Mouse (Mus musculus) right cerebral cortex, adult 2 months (tissue): Measurements from ENCODE around the gene Mindy3.
"Not testable (repeated sequence)": the region's sequence is repeated elsewhere in the genome, so short reads cannot be mapped to it uniquely, and the experiment has no call there.

Source experiments
- DNase-seq, 2 experiments: peaks; one replicate each; pipeline ENCODE4 v3.0.0; 2021 to 2022; ENCODE audit warnings: low spot score in 2 of 2

Gene Mindy3

DNA sequence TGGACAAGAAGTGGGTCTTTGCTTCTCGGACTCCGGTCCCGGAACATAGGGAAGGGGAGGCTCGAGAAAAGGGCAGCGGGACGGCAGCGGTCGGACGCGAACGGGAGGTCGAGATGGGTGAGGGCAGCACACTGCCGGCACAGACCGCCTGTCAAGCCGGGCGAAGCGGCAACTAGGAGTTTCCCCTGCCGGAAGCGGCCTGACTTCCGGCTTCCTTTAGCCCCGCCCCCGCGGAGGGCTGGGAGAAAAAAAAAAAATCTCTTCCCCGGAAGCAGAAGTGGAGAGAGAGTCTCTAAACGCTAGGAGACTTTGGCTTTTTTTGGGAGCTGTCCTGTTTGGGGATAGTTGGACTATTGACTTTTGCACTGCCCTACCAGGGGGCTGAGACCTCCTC is at the start of gene Mindy3:
TSS of gene Mindy3 (minus strand) at position 209 of the 394 bp plus-strand sequence.
- DNase-seq, result peak; percentile 88

DNA sequence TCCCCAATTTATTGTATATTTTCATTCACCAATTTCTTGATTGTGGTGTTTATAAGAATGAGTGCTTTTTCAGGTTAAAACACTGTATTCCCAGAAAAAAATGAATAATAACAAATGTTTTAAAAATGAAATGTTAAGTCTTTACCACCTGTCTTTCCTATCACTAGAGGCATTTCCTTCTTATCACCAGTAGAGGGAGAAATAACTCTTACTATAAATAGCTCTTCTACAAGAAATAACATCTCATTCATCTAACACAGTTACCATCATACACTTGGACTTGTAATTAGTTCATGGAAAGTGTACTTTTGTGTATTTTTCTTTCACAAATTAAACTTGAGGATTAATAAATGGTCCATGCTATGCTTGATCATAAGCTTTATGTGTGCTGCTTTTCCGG is 40.5 kb upstream of the Mindy3 start:
- no peak for DNase-seq

DNA sequence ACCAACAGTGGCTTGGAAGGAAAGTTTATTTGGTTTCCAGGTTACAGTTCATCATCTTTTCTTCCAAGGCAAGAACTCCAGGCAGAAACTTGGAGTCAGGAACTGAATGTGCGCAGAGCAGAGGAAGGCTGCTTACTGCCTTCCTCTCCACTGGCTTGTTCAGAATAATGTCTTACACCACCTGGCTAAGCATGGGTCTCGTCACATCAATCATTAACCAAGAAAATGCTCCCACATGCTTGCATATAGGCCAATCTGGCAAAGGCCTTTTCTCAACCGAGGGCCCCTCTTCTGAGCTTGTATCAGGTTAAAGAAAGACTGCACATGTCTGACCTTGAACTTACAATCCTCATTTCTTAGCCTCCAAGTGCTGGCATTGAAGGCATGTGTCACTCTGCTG is 30.8 kb upstream of the Mindy3 start:
- no peak for DNase-seq

DNA sequence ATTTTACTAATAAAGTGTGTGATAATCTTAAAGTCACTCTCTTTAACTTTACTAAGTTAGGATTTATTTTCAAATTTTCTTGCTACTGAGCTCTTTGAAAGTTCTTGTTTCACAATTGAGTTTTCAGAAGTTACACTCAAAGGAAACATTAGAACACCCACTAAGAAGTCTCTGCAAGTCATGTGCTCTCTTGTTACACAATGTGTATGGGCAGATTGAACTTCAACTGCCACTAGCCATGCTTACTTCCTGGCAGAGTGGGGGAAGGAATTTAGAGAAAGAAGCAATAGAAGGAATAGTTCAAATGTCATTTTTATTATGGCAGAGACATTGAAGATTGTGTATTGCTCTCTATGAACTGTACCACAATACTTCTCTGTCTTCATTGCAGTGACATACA is 20.9 kb upstream of the Mindy3 start:
- DNase-seq, result no peak

DNA sequence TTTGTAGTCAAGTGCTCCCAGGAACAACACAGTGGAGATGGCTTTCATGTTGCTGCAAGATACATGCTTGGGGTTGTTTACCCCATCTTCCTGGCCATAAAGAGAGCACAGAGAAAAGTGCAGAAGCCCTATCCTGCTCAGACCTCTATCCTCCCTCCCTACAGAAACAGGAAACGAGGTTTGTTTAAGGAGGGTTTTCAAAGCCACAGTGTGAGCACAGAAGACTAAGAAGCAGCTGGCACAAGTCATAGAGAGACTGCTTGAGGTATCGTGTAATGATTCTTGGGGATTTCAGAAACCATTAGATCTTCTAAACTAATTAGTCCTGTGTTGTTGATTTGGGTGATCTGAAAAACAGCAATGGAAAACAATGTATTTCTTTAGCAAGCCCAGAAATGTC is 20.3 kb upstream of the Mindy3 start:
- no peak for DNase-seq

DNA sequence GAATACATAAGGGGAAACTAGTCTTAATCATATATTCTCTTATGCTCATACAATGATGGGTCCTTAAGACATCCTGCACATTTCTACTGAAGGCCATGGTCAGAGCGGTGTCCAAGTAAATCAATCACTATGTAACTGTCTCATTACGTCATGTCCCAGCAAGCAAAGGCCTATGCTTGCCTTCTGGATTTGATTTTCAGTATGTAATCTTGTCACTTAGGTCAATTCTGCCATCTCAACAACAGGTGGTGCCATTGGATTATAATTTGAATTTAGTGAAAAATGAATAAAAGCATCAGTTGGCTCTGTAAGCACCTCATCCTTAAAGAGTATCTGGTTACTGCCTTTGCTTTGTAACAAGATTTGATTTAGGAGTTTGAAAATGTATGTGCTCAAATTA is 18.9 kb upstream of the Mindy3 start:
- peak in 1 of 2 experiments; percentile 31 for DNase-seq

DNA sequence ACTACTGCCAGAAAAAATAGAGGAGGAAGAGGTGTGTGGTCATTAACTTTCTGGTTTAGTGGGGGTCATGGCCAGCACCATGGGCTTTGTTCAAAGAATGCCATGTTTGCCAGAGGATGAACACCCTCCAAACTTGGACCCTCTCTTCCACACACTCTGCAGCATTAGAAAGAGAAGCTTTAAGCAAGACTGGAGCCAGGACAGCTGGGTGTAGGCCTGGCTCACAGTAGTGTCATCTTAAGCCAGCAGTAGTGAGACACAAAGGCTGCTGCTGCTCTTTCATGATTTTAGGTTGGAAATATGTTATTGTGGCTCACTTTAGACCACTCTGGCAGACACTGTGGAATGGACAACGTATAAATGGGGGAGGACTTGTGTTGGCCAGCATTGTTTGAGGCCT is 12.8 kb upstream of the Mindy3 start:
- no peak for DNase-seq

DNA sequence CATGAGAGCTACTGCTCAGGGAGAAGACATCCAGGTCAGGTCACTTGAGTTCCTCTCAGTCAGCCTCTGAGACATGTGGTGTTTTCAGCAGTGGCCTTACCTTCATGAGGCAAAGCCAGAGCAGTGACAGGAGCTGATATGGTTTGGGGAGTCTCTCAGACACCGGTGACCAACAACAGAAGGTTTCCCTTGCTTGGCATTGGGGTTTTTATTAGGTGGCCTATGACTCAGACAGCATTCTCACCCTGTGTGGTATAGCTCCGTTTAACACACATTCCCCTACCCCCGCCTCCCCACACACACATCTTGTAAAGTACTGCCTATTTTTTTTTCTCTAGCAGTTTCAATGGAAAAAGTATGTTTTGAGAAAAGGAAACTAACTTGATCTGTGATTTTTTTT is 5.1 kb upstream of the Mindy3 start:
- DNase-seq, result no peak

DNA sequence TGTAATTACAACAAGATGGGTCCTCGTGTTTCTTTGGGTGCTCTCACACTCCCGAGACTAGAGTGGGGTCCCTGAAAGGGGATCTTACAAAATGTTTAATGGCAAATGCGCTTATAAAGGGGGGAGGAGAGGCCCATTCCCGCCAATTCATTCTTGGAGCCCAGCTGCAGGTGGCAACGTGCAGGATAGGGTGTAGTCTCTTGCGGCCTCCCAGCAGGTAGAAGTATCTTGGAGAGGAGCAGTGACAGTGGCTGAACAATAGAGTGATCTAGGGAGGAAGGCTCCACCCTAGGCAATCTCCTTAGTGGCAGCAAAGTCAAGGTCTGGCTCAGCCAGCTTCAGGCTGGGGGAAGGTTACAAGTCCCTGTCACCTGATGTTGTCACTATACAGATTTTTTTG is 4.2 kb upstream of the Mindy3 start:
- not testable (repeated sequence) for DNase-seq

DNA sequence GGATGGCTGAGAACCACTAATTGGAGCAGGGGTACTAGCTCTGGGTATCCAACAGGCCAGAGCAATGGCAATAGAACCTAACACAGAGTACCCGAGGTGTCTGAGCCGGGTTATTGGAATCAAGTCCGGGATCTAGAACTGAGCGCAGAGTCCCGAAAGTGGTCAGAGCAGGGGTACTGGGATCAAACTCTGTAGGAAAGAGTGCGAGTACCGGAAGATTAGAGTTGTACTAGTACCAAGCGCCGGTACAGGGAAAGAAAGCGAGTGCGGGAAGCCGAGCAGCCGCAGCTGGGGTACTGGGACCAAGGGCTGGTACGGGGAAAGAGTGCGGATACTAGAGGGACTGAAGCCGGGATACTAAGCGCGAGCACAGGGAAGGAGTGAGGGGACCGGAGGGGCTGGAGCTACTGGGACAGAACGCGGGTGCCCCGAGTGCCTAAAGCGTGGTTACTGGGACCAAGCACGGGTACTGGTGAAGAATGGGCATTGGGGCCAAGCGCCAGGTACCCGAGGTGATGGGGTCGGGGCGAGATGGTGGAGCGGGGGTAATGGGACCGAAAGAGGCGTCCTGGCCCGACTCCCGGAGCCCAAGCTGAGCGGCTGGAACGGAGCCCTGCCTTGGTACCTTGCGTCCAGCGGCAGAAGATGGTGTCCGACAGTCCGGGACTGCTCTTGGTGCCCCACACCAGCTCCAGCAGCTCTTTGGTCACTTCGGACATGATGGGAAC is 572 bp downstream of the Mindy3 start:
- DNase-seq, result peak in 1 of 2 experiments; percentile 22

DNA sequence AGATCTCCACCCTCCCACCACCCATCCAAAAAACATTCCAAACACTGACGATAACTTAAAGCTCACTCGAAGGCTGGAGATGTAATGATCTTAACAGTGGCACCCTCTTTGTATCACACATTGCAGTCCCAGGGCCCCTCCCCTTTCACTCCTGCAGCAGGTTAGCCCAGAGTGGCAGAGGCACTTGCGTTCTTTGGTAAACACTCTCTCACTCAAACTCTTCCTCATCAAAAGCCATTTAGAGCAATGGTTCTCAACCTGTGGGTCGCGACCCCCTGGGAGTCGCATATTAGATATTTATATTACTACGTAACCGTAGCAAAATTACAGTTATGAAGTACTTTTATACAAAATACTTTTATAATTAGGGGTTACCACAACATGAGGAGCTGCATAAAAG is 1.1 kb downstream of the Mindy3 start:
- no peak for DNase-seq

DNA sequence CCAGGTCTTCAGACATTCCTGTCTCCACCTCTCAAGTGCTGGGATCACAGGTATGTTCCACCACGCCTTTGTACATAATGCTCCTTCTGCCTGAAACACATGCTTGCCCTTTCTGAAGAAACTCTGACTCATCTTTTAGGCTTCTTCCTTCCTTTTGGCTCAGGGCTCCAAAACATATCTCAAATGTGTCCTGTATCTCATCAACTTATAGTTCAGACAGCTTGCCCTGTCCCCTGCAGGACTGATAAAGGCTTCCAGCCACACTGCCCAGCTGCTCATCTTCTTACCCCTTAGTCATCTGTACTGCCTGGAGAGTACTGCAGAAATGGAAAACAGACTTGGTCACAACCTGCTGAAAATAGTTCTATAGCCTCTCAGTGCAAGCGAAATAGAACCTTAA is 7.0 kb downstream of the Mindy3 start:
- no peak for DNase-seq

DNA sequence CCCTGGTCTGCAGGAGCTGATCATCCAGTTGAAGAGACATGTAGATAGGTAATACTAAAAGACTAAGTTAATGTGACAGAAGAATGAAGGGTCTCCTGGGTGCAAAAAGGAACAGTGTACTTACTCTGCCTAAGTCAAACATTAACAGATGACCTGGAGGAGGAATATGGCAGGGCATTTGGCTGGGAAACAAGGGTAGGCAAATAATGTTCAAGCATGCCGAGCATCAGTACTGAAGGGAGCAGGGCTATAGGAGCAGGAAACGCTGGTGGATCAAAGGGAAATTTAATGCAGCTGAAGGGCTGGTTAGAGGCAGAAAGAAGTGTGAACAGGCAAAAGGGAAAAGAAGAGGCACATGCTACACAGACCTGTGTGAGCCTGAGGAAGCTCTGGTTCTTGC is 8.1 kb downstream of the Mindy3 start:
- no peak for DNase-seq

DNA sequence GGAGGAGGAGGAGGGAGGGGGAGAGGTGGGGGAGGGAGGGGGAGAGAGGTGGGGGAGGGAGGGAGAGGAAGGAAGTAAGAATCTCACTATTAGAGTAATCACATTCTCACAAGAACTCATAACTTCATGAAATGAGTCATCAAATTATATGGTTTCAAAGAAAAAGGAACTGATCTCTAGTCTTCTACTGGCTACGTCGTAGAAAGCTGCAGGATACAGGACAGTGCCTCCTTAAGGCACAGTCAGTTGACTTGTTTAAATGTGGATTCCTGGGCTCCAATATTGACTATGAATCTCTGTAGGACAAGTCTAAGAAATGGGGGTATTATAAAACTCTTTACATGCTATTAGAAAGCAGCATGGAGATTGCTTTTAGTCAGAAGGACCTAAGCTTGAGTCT is 12.5 kb downstream of the Mindy3 start:
- DNase-seq, result no peak

DNA sequence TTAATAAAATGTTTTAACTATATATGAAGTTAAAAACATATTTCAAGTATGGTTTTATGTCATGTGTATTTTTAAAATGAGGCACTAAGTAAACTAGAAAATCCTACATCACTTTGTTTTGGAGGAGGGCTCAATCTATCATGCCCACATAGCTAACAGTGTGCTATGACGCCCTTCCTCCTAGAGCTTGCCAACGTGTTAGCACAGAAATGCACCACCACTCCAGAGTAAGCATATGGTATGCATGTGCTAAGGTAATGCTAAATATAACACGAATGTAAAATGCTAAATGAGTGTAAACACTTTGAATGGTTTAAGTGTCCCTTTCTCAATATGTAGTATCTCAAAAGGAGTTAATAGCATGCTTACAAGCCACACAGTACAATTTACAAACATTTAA is 16.8 kb downstream of the Mindy3 start:
- DNase-seq, result no peak

DNA sequence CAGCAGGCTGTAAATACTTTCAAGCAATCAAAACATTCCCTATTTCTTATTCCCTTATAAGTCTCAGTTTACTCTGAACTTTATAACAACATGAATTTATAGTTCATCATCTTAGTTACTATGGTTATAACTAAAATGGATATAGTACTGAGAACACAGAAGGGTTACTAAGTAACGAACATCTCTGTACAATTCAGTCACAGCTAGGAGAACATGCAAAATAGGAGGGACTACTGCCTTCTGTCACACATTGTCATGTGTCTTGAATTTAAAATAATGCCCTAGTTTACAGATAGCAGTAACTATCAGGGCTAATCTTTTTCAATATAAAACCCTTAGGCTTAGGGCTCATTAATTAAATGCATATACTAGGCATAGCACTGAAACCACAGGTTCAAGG is 18.1 kb downstream of the Mindy3 start:
- DNase-seq, result no peak

DNA sequence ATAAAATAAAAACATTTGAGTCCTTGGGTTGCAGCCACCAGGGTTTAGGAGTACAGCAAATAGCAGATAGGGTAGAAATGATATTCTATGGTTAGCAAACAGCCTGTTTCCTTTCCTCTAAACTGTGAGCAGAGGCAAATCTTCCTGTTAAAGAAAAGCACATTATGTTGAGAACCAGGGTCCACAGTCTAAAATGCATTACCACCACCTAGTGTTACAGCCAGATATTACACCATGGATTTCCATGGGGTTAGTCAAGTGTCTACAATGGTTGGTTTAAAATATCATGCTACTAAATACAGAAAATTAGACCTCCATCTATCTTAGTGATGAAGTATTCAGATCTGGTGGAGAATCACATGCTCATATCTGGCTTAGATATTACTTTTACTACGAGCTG is 30.2 kb downstream of the Mindy3 start:
- DNase-seq, result peak; percentile 47 to 79

DNA sequence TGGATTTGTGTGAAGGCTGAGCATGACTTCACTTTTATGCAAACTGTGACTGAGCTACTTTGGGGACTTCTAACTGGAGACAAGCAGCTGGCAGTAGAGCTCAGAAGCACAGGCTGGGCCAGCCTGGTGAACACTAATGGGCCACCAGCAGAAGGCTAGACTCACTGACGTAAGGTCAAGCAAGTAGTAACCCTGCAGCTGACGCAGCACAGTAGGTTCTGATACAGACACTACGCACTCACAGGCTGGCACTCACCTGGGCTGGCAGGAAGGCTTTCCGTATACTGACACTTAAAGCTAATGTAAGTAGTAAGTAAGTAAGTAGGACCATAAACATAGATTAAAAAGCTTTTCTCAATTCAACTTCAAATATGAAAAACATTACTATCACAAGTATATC is 30.7 kb downstream of the Mindy3 start:
- DNase-seq, result no peak

DNA sequence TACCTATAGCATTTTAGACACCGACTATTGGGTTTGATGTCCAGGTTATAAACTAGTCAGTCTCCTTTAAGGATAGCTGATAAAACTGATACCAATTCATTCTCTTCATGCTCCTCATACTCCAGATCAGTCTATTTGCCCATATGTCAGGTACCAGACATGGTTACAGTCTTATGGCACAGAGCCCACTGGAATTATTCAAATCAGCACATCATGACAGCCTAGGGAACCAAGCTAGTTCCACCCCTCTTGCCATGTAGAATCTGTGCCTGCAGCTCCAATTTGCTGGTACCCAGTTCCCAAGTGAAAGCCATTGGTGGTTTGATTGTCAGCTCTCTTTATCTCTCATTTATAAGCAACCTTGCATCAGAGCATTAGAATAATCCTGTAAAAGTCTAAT is 34.9 kb downstream of the Mindy3 start:
- DNase-seq, result no peak

DNA sequence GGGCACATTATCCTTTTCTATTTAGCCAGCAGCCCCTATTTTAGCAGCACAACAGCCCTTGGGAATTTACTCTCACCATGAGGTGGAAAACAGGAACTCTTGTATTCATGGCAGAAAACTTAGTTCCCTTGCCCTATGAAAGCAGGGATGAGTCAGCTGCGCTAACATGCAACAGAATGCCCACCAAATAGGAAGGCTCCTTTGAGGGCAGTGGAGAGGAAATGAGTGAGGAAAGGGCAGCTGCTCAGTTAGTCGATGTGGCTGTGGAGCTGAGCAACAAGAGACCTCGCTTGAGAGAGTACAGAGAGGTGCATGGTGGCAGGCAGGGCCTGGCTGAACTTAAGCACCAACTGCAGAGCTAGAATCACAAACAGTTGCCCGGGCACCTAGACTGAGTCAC is 36.6 kb downstream of the Mindy3 start:
- DNase-seq, result no peak

DNA sequence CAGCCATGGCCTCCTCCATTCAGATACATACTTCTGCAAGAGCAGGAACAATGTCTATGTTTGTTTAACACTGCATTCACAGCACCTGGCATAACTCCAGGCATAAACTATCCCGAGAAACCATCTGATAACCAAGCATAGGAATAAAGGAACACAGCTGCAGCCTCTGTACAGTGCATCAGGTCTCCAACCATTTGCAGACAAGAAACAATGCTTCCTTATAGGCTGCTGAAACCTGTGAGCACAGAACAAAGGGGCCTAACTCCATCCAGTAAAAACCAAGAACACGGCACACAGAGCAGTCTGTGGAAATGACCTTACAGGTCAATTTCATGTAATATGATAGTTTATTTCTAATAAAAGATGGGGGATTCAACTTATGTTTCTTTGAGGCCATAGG is 39.0 kb downstream of the Mindy3 start:
- DNase-seq, result no peak

DNA sequence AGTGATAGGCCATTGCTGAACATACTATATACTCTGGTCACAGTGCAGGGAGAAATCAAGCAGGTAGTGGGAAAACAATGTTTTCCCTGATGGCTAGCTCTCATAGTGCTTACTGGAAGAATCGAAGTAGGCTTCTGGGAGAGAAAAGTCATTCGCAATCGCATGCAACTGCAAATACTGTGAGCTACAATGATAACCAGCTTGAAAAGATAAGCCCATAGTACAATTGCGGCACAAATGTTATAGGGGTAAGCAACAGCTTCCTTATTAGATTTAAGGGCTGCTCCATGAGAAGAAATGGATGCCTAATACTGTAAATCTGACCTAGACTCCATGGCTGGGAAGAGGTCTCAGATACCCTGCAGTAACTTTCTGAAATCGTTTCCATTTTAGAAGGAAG is 40.7 kb downstream of the Mindy3 start:
- DNase-seq, result no peak

DNA sequence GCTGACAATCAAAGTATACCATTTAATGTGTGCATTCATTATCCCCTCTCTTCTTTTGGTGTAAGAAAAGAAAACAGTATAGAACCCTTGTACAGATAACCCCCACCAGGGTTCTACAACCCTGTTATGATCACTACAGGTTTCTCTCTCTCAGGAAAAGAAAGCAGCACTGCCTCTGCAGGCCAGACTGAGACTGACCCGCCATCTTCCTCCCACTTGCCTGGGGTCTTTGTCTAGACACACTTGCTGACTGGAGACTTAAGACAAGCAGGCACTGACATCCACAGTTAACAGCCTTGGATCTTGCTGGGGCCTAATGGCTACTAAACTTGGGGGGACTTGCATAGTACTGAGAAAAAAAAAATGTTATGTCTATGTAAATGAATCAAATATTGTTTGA is 42.2 kb downstream of the Mindy3 start:
- DNase-seq, result no peak

DNA sequence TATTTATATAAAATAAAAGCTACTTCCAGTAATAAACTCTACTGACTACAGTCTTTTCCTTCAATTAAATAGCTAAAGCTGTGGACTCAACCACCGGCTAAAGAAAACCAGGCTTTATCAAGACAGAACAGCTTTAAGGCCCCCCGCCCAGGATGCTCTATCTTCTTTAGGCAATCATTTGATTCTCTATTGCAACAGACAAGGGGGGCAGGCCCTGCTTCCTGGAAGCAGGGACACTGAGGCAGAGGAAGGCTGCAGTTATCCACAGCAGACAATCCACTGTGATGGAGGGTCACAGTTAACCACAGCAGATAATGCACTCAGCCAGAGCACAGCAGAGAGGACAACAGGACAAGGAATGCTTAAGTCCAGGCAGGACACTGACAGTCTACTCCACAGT is 46.4 kb downstream of the Mindy3 start:
- DNase-seq, result no peak
